Mouse (Mus musculus): ENCODE data around the gene Nrg3. TPM values are rescaled to one million over a fixed set of nuclear protein-coding genes. Genes with fewer than 3 reads are reported as not detected.

Nrg3 gene
- polyA plus RNA-seq, 1 experiment, result not detected

DNA sequence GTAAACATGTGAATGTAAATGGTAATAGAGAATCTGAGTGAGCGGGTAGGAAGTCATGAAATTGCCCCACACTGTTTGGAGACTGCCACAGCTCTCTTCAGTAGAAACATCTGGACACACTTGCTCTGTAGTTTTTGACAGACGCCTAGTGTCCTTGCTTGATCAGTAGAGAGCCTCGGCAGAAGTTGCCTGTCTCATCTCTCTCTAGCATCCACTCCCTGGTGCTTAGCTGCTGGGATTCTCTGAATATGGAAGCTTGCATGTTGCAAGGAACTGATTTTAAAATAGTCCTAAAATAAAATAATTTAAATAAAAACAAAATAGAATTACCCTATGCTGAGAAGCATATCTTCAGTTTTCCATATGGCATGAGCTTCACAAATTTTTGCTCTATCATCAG, 675.9 kb downstream of the Nrg3 start:
- H3K4me1 ChIP-seq (ENCODE audit: control insufficient read depth, insufficient read depth, insufficient read length), result no peaks in the 10 kb centered on the region
- H3K27me3 ChIP-seq (ENCODE audit: control insufficient read depth, insufficient read depth, low read length), result no peaks in the 10 kb centered on the region
- WGBS, result 88% methylated on average over 3 of the region's 3 CpGs
- H3K36me3 ChIP-seq (ENCODE audit: control insufficient read depth, insufficient read depth, low read length), result no peaks in the 10 kb centered on the region
- TF ChIP-seq POLR2A (IDR thresholded peaks at IDR 0.05; ENCODE audit: low read depth, low read length) (no peak), CTCF (IDR thresholded peaks at IDR 0.05; ENCODE audit: extremely low read depth, insufficient read depth, insufficient read length, insufficient replicate concordance) (no peak)
- no peak overlapping the region for H3K4me3 ChIP-seq (ENCODE audit: extremely low read depth, insufficient read depth, insufficient read length)
- H3K27ac ChIP-seq (ENCODE audit: insufficient read depth, low read length), result no peak overlapping the region
- no peak for DNase-seq (ENCODE audit: low read depth in 1 of 2, low spot score in 2 of 2)

GRCm38 (mm10) chr14:38775291-38776116, 697.4 kb downstream of the Nrg3 start:
- TF ChIP-seq POLR2A (IDR thresholded peaks at IDR 0.05; ENCODE audit: low read depth, low read length) (no peak), CTCF (IDR thresholded peaks at IDR 0.05; ENCODE audit: extremely low read depth, insufficient read depth, insufficient read length, insufficient replicate concordance) (no peak)
- Histone ChIP-seq H3K4me1 (ENCODE audit: control insufficient read depth, insufficient read depth, insufficient read length) (no peaks in the 10 kb centered on the region), H3K36me3 (ENCODE audit: control insufficient read depth, insufficient read depth, low read length) (no peaks in the 10 kb centered on the region), H3K27ac (ENCODE audit: insufficient read depth, low read length) (no peak overlapping the region), H3K27me3 (ENCODE audit: control insufficient read depth, insufficient read depth, low read length) (no peaks in the 10 kb centered on the region), H3K4me3 (ENCODE audit: extremely low read depth, insufficient read depth, insufficient read length) (no peak overlapping the region)
- 83% methylated on average over 5 of the region's 5 CpGs for WGBS
- DNase-seq (ENCODE audit: low read depth in 1 of 2, low spot score in 2 of 2), result no peak

- 54% methylated on average over 1 of the region's 1 CpGs for WGBS
- no peak for TF ChIP-seq POLR2A (IDR thresholded peaks at IDR 0.05; ENCODE audit: low read depth, low read length)
- TF ChIP-seq CTCF (IDR thresholded peaks at IDR 0.05; ENCODE audit: extremely low read depth, insufficient read depth, insufficient read length, insufficient replicate concordance), result no peak
- H3K4me1 ChIP-seq (ENCODE audit: control insufficient read depth, insufficient read depth, insufficient read length), result no peaks in the 10 kb centered on the region
- no peak for DNase-seq (ENCODE audit: low read depth in 1 of 2, low spot score in 2 of 2)
- H3K4me3 ChIP-seq (ENCODE audit: extremely low read depth, insufficient read depth, insufficient read length), result no peak overlapping the region
- no peaks in the 10 kb centered on the region for H3K27me3 ChIP-seq (ENCODE audit: control insufficient read depth, insufficient read depth, low read length)
- no peak overlapping the region for H3K27ac ChIP-seq (ENCODE audit: insufficient read depth, low read length)
- H3K36me3 ChIP-seq (ENCODE audit: control insufficient read depth, insufficient read depth, low read length), result no peaks in the 10 kb centered on the region
Measured at GRCm38 (mm10) chr14:38774811-38775210, 698.1 kb downstream of the Nrg3 start.

GRCm38 (mm10) chr14:38730465-38730864, 742.4 kb downstream of the Nrg3 start:
- H3K27me3 ChIP-seq (ENCODE audit: control insufficient read depth, insufficient read depth, low read length), result no peaks in the 10 kb centered on the region
- no peaks in the 10 kb centered on the region for H3K4me1 ChIP-seq (ENCODE audit: control insufficient read depth, insufficient read depth, insufficient read length)
- H3K36me3 ChIP-seq (ENCODE audit: control insufficient read depth, insufficient read depth, low read length), result no peaks in the 10 kb centered on the region
- TF ChIP-seq CTCF (IDR thresholded peaks at IDR 0.05; ENCODE audit: extremely low read depth, insufficient read depth, insufficient read length, insufficient replicate concordance), result no peak
- TF ChIP-seq POLR2A (IDR thresholded peaks at IDR 0.05; ENCODE audit: low read depth, low read length), result no peak
- no peak for DNase-seq (ENCODE audit: low read depth in 1 of 2, low spot score in 2 of 2)
- H3K27ac ChIP-seq (ENCODE audit: insufficient read depth, low read length), result no peak overlapping the region
- no peak overlapping the region for H3K4me3 ChIP-seq (ENCODE audit: extremely low read depth, insufficient read depth, insufficient read length)

- Histone ChIP-seq H3K36me3 (ENCODE audit: control insufficient read depth, insufficient read depth, low read length) (no peaks in the 10 kb centered on the region), H3K27me3 (ENCODE audit: control insufficient read depth, insufficient read depth, low read length) (no peaks in the 10 kb centered on the region), H3K27ac (ENCODE audit: insufficient read depth, low read length) (no peak overlapping the region), H3K4me1 (ENCODE audit: control insufficient read depth, insufficient read depth, insufficient read length) (no peaks in the 10 kb centered on the region), H3K4me3 (ENCODE audit: extremely low read depth, insufficient read depth, insufficient read length) (no peak overlapping the region)
- TF ChIP-seq POLR2A (IDR thresholded peaks at IDR 0.05; ENCODE audit: low read depth, low read length) (no peak), CTCF (IDR thresholded peaks at IDR 0.05; ENCODE audit: extremely low read depth, insufficient read depth, insufficient read length, insufficient replicate concordance) (no peak)
- WGBS, result 45% methylated on average over 4 of the region's 4 CpGs
- DNase-seq (ENCODE audit: low read depth in 1 of 2, low spot score in 2 of 2), result no peak
Measured at GRCm38 (mm10) chr14:38703894-38704293, 769.0 kb downstream of the Nrg3 start.

GRCm38 (mm10) chr14:38702596-38703393, 770.1 kb downstream of the Nrg3 start:
- Histone ChIP-seq H3K36me3 (ENCODE audit: control insufficient read depth, insufficient read depth, low read length) (no peaks in the 10 kb centered on the region), H3K4me1 (ENCODE audit: control insufficient read depth, insufficient read depth, insufficient read length) (no peaks in the 10 kb centered on the region), H3K4me3 (ENCODE audit: extremely low read depth, insufficient read depth, insufficient read length) (no peak overlapping the region), H3K27me3 (ENCODE audit: control insufficient read depth, insufficient read depth, low read length) (no peaks in the 10 kb centered on the region), H3K27ac (ENCODE audit: insufficient read depth, low read length) (no peak overlapping the region)
- DNase-seq (ENCODE audit: low read depth in 1 of 2, low spot score in 2 of 2), result no peak
- WGBS, result 83% methylated on average over 9 of the region's 9 CpGs
- no peak for TF ChIP-seq CTCF (IDR thresholded peaks at IDR 0.05; ENCODE audit: extremely low read depth, insufficient read depth, insufficient read length, insufficient replicate concordance)
- TF ChIP-seq POLR2A (IDR thresholded peaks at IDR 0.05; ENCODE audit: low read depth, low read length), result no peak

Data from spleen, adult 2 months (tissue).